Mouse (Mus musculus): ENCODE measurements around the gene Prss36.

GRCm38 (mm10) chr7:127978856-127979255, 32.3 kb upstream of the Prss36 start:
- TF ChIP-seq CTCF (conservative IDR thresholded peaks at IDR 0.05 in 1 of 2, IDR thresholded peaks at IDR 0.05 in 1 of 2; ENCODE audit: low read depth in 2 of 2, low read length in 2 of 2) (no peak), JUND (conservative IDR thresholded peaks at IDR 0.05; ENCODE audit: low read depth, low read length) (no peak), HCFC1 (IDR thresholded peaks at IDR 0.05; ENCODE audit: low read depth, low read length) (no peak), SMC3 (IDR thresholded peaks at IDR 0.05; ENCODE audit: low read depth, low read length) (no peak), POLR2A (IDR thresholded peaks at IDR 0.05; ENCODE audit: low read depth, low read length) (no peak), IRF4 (IDR thresholded peaks at IDR 0.05; ENCODE audit: low read depth, low read length) (no peak), TBP (conservative IDR thresholded peaks at IDR 0.05; ENCODE audit: low read depth, low read length) (no peak)
